Mouse (Mus musculus): ENCODE data around the gene Gimap8. TPM values are rescaled to one million over a fixed set of nuclear protein-coding genes. Genes with fewer than 3 reads are reported as not detected.
A peak's percentile ranks its signal among the peaks of the same experiment; 100 is the strongest.

Gimap8 gene
- polyA plus RNA-seq, 1 experiment from 2014 or later: 8.6 TPM

GRCm38 (mm10) chr6:48642764-48643292, 4.2 kb upstream of the Gimap8 start:
- TF ChIP-seq CTCF (IDR thresholded peaks at IDR 0.05): peak; percentile 75
- TF ChIP-seq EP300 (IDR thresholded peaks at IDR 0.05): no peak
- ATAC-seq (no peak), DNase-seq (ENCODE audit: low spot score) (peak; percentile 87)
- 21% methylated on average over 4 of the region's 4 CpGs for WGBS
- Histone ChIP-seq H3K27me3 (replicated peaks; ENCODE audit: insufficient read depth, low read length) (no peaks in the 10 kb centered on the region), H3K27ac (ENCODE audit: low read length) (no peak overlapping the region), H3K4me2 (replicated peaks; ENCODE audit: low read depth, low read length) (no peak overlapping the region), H3K4me3 (ENCODE audit: low read depth, low read length) (no peak overlapping the region), H3K36me3 (ENCODE audit: insufficient read depth, low read length) (no peaks in the 10 kb centered on the region), H3K4me1 (ENCODE audit: insufficient read depth, low read depth, low read length) (no peaks in the 10 kb centered on the region), H3K9ac (replicated peaks; ENCODE audit: low read depth) (no peak overlapping the region), H3K9me3 (ENCODE audit: low read length) (no peaks in the 10 kb centered on the region)

GRCm38 (mm10) chr6:48645660-48646308, 1.2 kb upstream of the Gimap8 start:
- H3K9ac ChIP-seq (replicated peaks; ENCODE audit: low read depth): no peak overlapping the region
- H3K4me1 ChIP-seq (ENCODE audit: insufficient read depth, low read depth, low read length): no peaks in the 10 kb centered on the region
- peak; percentile 91 for TF ChIP-seq CTCF (IDR thresholded peaks at IDR 0.05)
- TF ChIP-seq EP300 (IDR thresholded peaks at IDR 0.05): no peak
- H3K27me3 ChIP-seq (replicated peaks; ENCODE audit: insufficient read depth, low read length): no peaks in the 10 kb centered on the region
- no peak overlapping the region for H3K4me3 ChIP-seq (ENCODE audit: low read depth, low read length)
- H3K27ac ChIP-seq (ENCODE audit: low read length): no peak overlapping the region
- WGBS: 9% methylated on average over 12 of the region's 12 CpGs
- H3K9me3 ChIP-seq (ENCODE audit: low read length): no peaks in the 10 kb centered on the region
- ATAC-seq (peak; percentile 45; the same call in 1 of the 2 replicates), DNase-seq (ENCODE audit: low spot score) (peak; percentile 84)
- H3K4me2 ChIP-seq (replicated peaks; ENCODE audit: low read depth, low read length): no peak overlapping the region
- no peaks in the 10 kb centered on the region for H3K36me3 ChIP-seq (ENCODE audit: insufficient read depth, low read length)

GRCm38 (mm10) chr6:48646309-48646690, 734 bp upstream of the Gimap8 start:
- no peak overlapping the region for H3K9ac ChIP-seq (replicated peaks; ENCODE audit: low read depth)
- H3K36me3 ChIP-seq (ENCODE audit: insufficient read depth, low read length): no peaks in the 10 kb centered on the region
- no peak overlapping the region for H3K4me3 ChIP-seq (ENCODE audit: low read depth, low read length)
- no peaks in the 10 kb centered on the region for H3K4me1 ChIP-seq (ENCODE audit: insufficient read depth, low read depth, low read length)
- TF ChIP-seq CTCF (IDR thresholded peaks at IDR 0.05): no peak
- TF ChIP-seq EP300 (IDR thresholded peaks at IDR 0.05): no peak
- no peaks in the 10 kb centered on the region for H3K9me3 ChIP-seq (ENCODE audit: low read length)
- H3K27me3 ChIP-seq (replicated peaks; ENCODE audit: insufficient read depth, low read length): no peaks in the 10 kb centered on the region
- WGBS: 77% methylated on average over 4 of the region's 4 CpGs
- DNase-seq (ENCODE audit: low spot score) (no peak), ATAC-seq (no peak)
- H3K4me2 ChIP-seq (replicated peaks; ENCODE audit: low read depth, low read length): no peak overlapping the region
- H3K27ac ChIP-seq (ENCODE audit: low read length): no peak overlapping the region

- Histone ChIP-seq H3K9ac (replicated peaks; ENCODE audit: low read depth) (no peak overlapping the region), H3K4me2 (replicated peaks; ENCODE audit: low read depth, low read length) (peak overlapping the region; percentile 22; the same call in 1 of the 2 replicates)
- WGBS: 65% methylated on average over 2 of the region's 2 CpGs
These were observed 577 bp downstream of the Gimap8 start for GRCm38 (mm10) chr6:48647611-48648010.

GRCm38 (mm10) chr6:48648779-48649178, 1.7 kb downstream of the Gimap8 start:
- H3K4me1 ChIP-seq (ENCODE audit: insufficient read depth, low read depth, low read length): no peaks in the 10 kb centered on the region
- ATAC-seq (no peak), DNase-seq (ENCODE audit: low spot score) (no peak)
- H3K27ac ChIP-seq (ENCODE audit: low read length): no peak overlapping the region
- TF ChIP-seq CTCF (IDR thresholded peaks at IDR 0.05): no peak
- TF ChIP-seq EP300 (IDR thresholded peaks at IDR 0.05): no peak
- no peaks in the 10 kb centered on the region for H3K9me3 ChIP-seq (ENCODE audit: low read length)
- no peaks in the 10 kb centered on the region for H3K27me3 ChIP-seq (replicated peaks; ENCODE audit: insufficient read depth, low read length)
- no peak overlapping the region for H3K9ac ChIP-seq (replicated peaks; ENCODE audit: low read depth)
- H3K36me3 ChIP-seq (ENCODE audit: insufficient read depth, low read length): no peaks in the 10 kb centered on the region
- WGBS: 88% methylated on average over 4 of the region's 4 CpGs
- H3K4me2 ChIP-seq (replicated peaks; ENCODE audit: low read depth, low read length): no peak overlapping the region
- H3K4me3 ChIP-seq (ENCODE audit: low read depth, low read length): no peak overlapping the region

More at GRCm38 (mm10) chr6:48647611-48648010, 577 bp downstream of the Gimap8 start:
- Histone ChIP-seq H3K4me3 (ENCODE audit: low read depth, low read length) (peak overlapping the region; percentile 8; the same call in 1 of the 2 replicates), H3K27me3 (replicated peaks; ENCODE audit: insufficient read depth, low read length) (no peaks in the 10 kb centered on the region), H3K36me3 (ENCODE audit: insufficient read depth, low read length) (no peaks in the 10 kb centered on the region), H3K27ac (ENCODE audit: low read length) (0 out of 2 replicates have a peak overlapping the region, but pooled peaks have one; percentile 11), H3K9me3 (ENCODE audit: low read length) (no peaks in the 10 kb centered on the region), H3K4me1 (ENCODE audit: insufficient read depth, low read depth, low read length) (no peaks in the 10 kb centered on the region)
- DNase-seq (ENCODE audit: low spot score) (peak; percentile 15), ATAC-seq (peak; percentile 48)
- no peak for TF ChIP-seq EP300 (IDR thresholded peaks at IDR 0.05)
- no peak for TF ChIP-seq CTCF (IDR thresholded peaks at IDR 0.05)

- Histone ChIP-seq H3K36me3 (ENCODE audit: insufficient read depth, low read length) (no peaks in the 10 kb centered on the region), H3K4me3 (ENCODE audit: low read depth, low read length) (no peak overlapping the region), H3K9ac (replicated peaks; ENCODE audit: low read depth) (no peak overlapping the region), H3K9me3 (ENCODE audit: low read length) (no peaks in the 10 kb centered on the region), H3K27ac (ENCODE audit: low read length) (no peak overlapping the region), H3K27me3 (replicated peaks; ENCODE audit: insufficient read depth, low read length) (no peaks in the 10 kb centered on the region), H3K4me1 (ENCODE audit: insufficient read depth, low read depth, low read length) (no peaks in the 10 kb centered on the region), H3K4me2 (replicated peaks; ENCODE audit: low read depth, low read length) (no peak overlapping the region)
- ATAC-seq (no peak), DNase-seq (ENCODE audit: low spot score) (no peak)
- WGBS: 86% methylated on average over 9 of the region's 9 CpGs
- TF ChIP-seq CTCF (IDR thresholded peaks at IDR 0.05) (no peak), EP300 (IDR thresholded peaks at IDR 0.05) (no peak)
These were observed 3.0 kb downstream of the Gimap8 start for GRCm38 (mm10) chr6:48650041-48650440.

Data from lung, postnatal 0 days (tissue).